Mouse (Mus musculus) CH12.LX (cell line): ENCODE measurements around the gene Tmc7. TPM values are rescaled to one million over a fixed set of nuclear protein-coding genes. Genes with fewer than 3 reads are reported as not detected.

Source experiments
- DNase-seq: peaks from one replicate; pipeline ENCODE4 v3.0.0-alpha.2; 2013; ENCODE audit errors: extremely low read depth
- H3K27ac ChIP-seq: 2 replicates; pipeline ENCODE4 v1.5.1; 2012; ENCODE audit warnings: low read depth, mild to moderate bottlenecking, control low read depth, moderate library complexity; ENCODE audit not compliant: insufficient read depth
- H3K27me3 ChIP-seq: replicated peaks from 2 replicates; pipeline ENCODE3; 2012; ENCODE audit warnings: inconsistent platforms
- H3K36me3 ChIP-seq, 2 experiments: replicated peaks in 1 of 2; 2 replicates each; pipeline versions ENCODE3 to v1.6.1; 2012; ENCODE audit warnings: inconsistent platforms in 1 of 2, low read length in 1 of 2, mild to moderate bottlenecking in 1 of 2, mixed read lengths in 1 of 2, moderate library complexity in 1 of 2; ENCODE audit not compliant: control insufficient read depth in 1 of 2, insufficient read depth in 1 of 2
- H3K4me1 ChIP-seq, 2 experiments: 2 replicates each; pipeline ENCODE4 v1.6.1; 2012; ENCODE audit warnings: inconsistent platforms in 1 of 2, moderate library complexity in 1 of 2; ENCODE audit not compliant: insufficient read depth in 2 of 2, control insufficient read depth in 1 of 2
- H3K4me2 ChIP-seq: 2 replicates; pipeline ENCODE4 v1.6.1; 2012; ENCODE audit warnings: low read depth, mild to moderate bottlenecking, control low read depth; ENCODE audit not compliant: poor library complexity, insufficient read depth, severe bottlenecking
- H3K4me3 ChIP-seq, 3 experiments: fragments of 150-350 bp in 1 of 3; sonication (generic) in 1 of 3; replicated peaks in 1 of 3; 2 replicates each; pipeline versions ENCODE3 to v1.5.1; 2011 to 2012; ENCODE audit warnings: low read depth in 2 of 3, low read length in 2 of 3, mild to moderate bottlenecking in 2 of 3, moderate library complexity in 2 of 3, control low read depth in 1 of 3, improper control_type of control experiment in 1 of 3, inconsistent platforms in 1 of 3, mixed read lengths in 1 of 3; ENCODE audit not compliant: poor library complexity in 1 of 3
- H3K79me2 ChIP-seq: replicated peaks from 2 replicates; pipeline ENCODE4 v1.6.1; 2012; ENCODE audit warnings: mild to moderate bottlenecking, moderate library complexity; ENCODE audit not compliant: control insufficient read depth, poor library complexity, insufficient read depth, severe bottlenecking; ENCODE audit errors: extremely low read depth
- H3K9ac ChIP-seq: 2 replicates; pipeline ENCODE4 v1.6.1; 2012; ENCODE audit warnings: low read depth, mild to moderate bottlenecking, control low read depth, moderate library complexity; ENCODE audit not compliant: insufficient read depth
- H3K9me3 ChIP-seq: replicated peaks from 2 replicates; pipeline ENCODE3; 2012; ENCODE audit warnings: low read length, inconsistent platforms, mixed read lengths
- CHD1 ChIP-seq: IDR thresholded peaks from 2 replicates; pipeline ENCODE4 v1.6.1; 2012; ENCODE audit warnings: low read depth, low read length, improper control_type of control experiment, inconsistent platforms
- ELF1 ChIP-seq: IDR thresholded peaks from 2 replicates; pipeline ENCODE4 v1.6.1; 2014; ENCODE audit warnings: low read depth, mild to moderate bottlenecking, inconsistent platforms, low read length, improper control_type of control experiment
- GABPA ChIP-seq: IDR thresholded peaks from 2 replicates; pipeline ENCODE4 v1.6.1; 2012; ENCODE audit warnings: low read depth, low read length, improper control_type of control experiment, inconsistent platforms; ENCODE audit not compliant: insufficient replicate concordance
- HCFC1 ChIP-seq: IDR thresholded peaks from 2 replicates; pipeline ENCODE4 v1.6.1; 2012; ENCODE audit warnings: low read depth, mild to moderate bottlenecking, inconsistent platforms, low read length, improper control_type of control experiment
- JUND ChIP-seq: conservative IDR thresholded peaks from 2 replicates; pipeline ENCODE4 v1.6.1; 2011; ENCODE audit warnings: low read depth, low read length, improper control_type of control experiment
- KAT2A ChIP-seq: IDR thresholded peaks from 2 replicates; pipeline ENCODE4 v1.6.1; 2012; ENCODE audit warnings: low read length, improper control_type of control experiment, inconsistent platforms; ENCODE audit not compliant: insufficient replicate concordance
- MXI1 ChIP-seq: IDR thresholded peaks from 2 replicates; pipeline ENCODE4 v1.6.1; 2011; ENCODE audit warnings: mild to moderate bottlenecking, low read depth, low read length, improper control_type of control experiment
- NELFE ChIP-seq: IDR thresholded peaks from 2 replicates; pipeline ENCODE4 v1.6.1; 2011; ENCODE audit warnings: low read depth, low read length, improper control_type of control experiment
- NRF1 ChIP-seq: IDR thresholded peaks from 2 replicates; pipeline ENCODE4 v1.6.1; 2014; ENCODE audit warnings: low read depth, mild to moderate bottlenecking, inconsistent platforms, low read length, improper control_type of control experiment, moderate library complexity
- POLR2A ChIP-seq: IDR thresholded peaks from 2 replicates; pipeline ENCODE4 v1.6.1; 2011; ENCODE audit warnings: low read depth, mild to moderate bottlenecking, improper control_type of control experiment, low read length
- RCOR1 ChIP-seq: conservative IDR thresholded peaks from 2 replicates; pipeline ENCODE4 v1.6.1; 2012; ENCODE audit warnings: low read depth, mild to moderate bottlenecking, inconsistent platforms, low read length, improper control_type of control experiment
- TBP ChIP-seq: conservative IDR thresholded peaks from 2 replicates; pipeline ENCODE4 v1.6.1; 2011; ENCODE audit warnings: low read depth, low read length, improper control_type of control experiment
- USF1 ChIP-seq: IDR thresholded peaks from 2 replicates; pipeline ENCODE4 v1.6.1; 2014; ENCODE audit warnings: low read depth, mild to moderate bottlenecking, inconsistent platforms, low read length, improper control_type of control experiment
- USF2 ChIP-seq: conservative IDR thresholded peaks from 2 replicates; pipeline ENCODE4 v1.6.1; 2011; ENCODE audit warnings: low read depth, low read length, improper control_type of control experiment
- ZKSCAN1 ChIP-seq: IDR thresholded peaks from 2 replicates; pipeline ENCODE4 v1.6.1; 2012; ENCODE audit warnings: low read depth, inconsistent platforms, low read length, improper control_type of control experiment, borderline replicate concordance
- ZMIZ1 ChIP-seq: IDR thresholded peaks from 2 replicates; pipeline ENCODE4 v1.6.1; 2012; ENCODE audit warnings: low read depth, mild to moderate bottlenecking, inconsistent platforms, low read length, improper control_type of control experiment
- dilution Hi-C: fragments of 300-500 bp; cut with MboI; formaldehyde crosslinking; loops from 2 replicates; pipeline ENCODE4 v1.14.3; 2020; ENCODE audit warnings: low sequenced_read_pairs; ENCODE audit not compliant: extremely low pct_unique_long_range_greater_than_20kb, extremely low pct_ligation_motif_present
- in situ Hi-C: fragments of 300-500 bp; cut with MboI; formaldehyde crosslinking; loops from 3 replicates; pipeline ENCODE4 v1.14.3; 2019; ENCODE audit warnings: low sequenced_read_pairs, low pct_ligation_motif_present, low pct_unique_long_range_greater_than_20kb, mixed read lengths
- polyA plus RNA-seq: library from polyadenylated mRNA; unstranded; fragments of >175 nt; gene quantifications from 2 replicates; pipeline ENCODE4 v1.2.1, GENCODE M21; 2012; ENCODE audit warnings: low read depth; ENCODE audit not compliant: insufficient read length
- total RNA-seq, 2 experiments: library from RNA; depleted of rRNA; stranded (reverse); fragments of 300-350 nt in 1 of 2; fragments of >200 nt in 1 of 2; gene quantifications; 2 replicates each; pipeline ENCODE4 v1.2.3; 2012 to 2014

Gene Tmc7
- total and polyA plus RNA-seq, 3 experiments: 0.13 TPM; not detected in 2

GRCm38 (mm10) chr7:118494892-118495579 lies 89.5 kb downstream of the Tmc7 start:
- Histone ChIP-seq H3K27ac (no peak overlapping the region), H3K4me3 (no peak overlapping the region)

DNA sequence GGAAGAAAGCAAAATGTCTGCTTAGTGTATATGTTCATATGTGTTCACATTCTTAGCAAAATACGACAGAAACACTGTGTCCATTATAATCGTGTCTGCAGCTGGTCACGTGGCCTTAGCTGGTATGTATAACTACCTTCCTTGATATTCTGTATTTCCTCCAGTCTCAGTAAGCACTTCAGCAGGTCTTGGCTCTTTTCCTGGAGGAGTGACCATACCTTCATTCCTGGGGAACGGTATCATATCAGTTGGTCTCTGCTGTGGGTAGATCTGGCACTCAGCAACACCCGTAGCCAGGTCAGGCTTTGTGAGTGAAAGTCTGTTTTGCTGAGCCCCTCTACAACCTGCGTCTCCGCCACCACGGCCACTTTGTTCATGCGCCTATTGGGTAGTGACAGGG lies 90.6 kb downstream of the Tmc7 start:
- Histone ChIP-seq H3K27ac (no peak overlapping the region), H3K27me3 (no peaks in the 10 kb centered on the region), H3K9ac (no peak overlapping the region), H3K4me3 (no peak overlapping the region), H3K9me3 (peaks cover 9% of the 10 kb centered on the region), H3K36me3 (no peaks in the 10 kb centered on the region), H3K79me2 (no peaks in the 10 kb centered on the region), H3K4me1 (peaks cover 0 to 2% of the 10 kb centered on the region in 2 experiments; a peak in 1 of 4 replicates), H3K4me2 (no peak overlapping the region)
- in situ Hi-C loops: no loop called here
- no peak for TF ChIP-seq NRF1
- no peak for TF ChIP-seq JUND
- no peak for TF ChIP-seq USF2
- no peak for TF ChIP-seq ZKSCAN1
- no peak for TF ChIP-seq USF1
- DNase-seq: no peak
- dilution Hi-C loops: no loop called here

More at GRCm38 (mm10) chr7:118494892-118495579, 89.5 kb downstream of the Tmc7 start:
- in situ Hi-C loops (no loop called here), dilution Hi-C loops (no loop called here)
- Histone ChIP-seq H3K4me2 (no peak overlapping the region), H3K27me3 (no peaks in the 10 kb centered on the region), H3K79me2 (no peaks in the 10 kb centered on the region), H3K36me3 (no peaks in the 10 kb centered on the region), H3K4me1 (peaks cover 0 to 4% of the 10 kb centered on the region in 2 experiments; a peak in 1 of 4 replicates), H3K9me3 (peaks cover 9% of the 10 kb centered on the region), H3K9ac (no peak overlapping the region)
- DNase-seq: no peak
- no peak for TF ChIP-seq MXI1
- TF ChIP-seq NELFE: no peak
- no peak for TF ChIP-seq HCFC1
- TF ChIP-seq CHD1: no peak
- no peak for TF ChIP-seq POLR2A
- no peak for TF ChIP-seq TBP
- no peak for TF ChIP-seq KAT2A
- TF ChIP-seq RCOR1: no peak
- TF ChIP-seq ZMIZ1: no peak
- TF ChIP-seq GABPA: no peak
- TF ChIP-seq ZKSCAN1: no peak
- no peak for TF ChIP-seq ELF1
